Mouse (Mus musculus): Measurements from ENCODE around the gene Sema4a. TPM values are rescaled to one million over a fixed set of nuclear protein-coding genes. Genes with fewer than 3 reads are reported as not detected.

Gene Sema4a
- polyA plus RNA-seq, 1 experiment from 2014 or later = 6.3 TPM

- Histone ChIP-seq H3K4me2 (ENCODE audit: low read depth, low read length) (no peak overlapping the region), H3K4me3 (ENCODE audit: low read length) (no peak overlapping the region), H3K4me1 (replicated peaks; ENCODE audit: control insufficient read depth, insufficient read depth, low read length) (no peaks in the 10 kb centered on the region), H3K9ac (ENCODE audit: low read length) (no peak overlapping the region), H3K27ac (ENCODE audit: low read length) (no peak overlapping the region), H3K36me3 (ENCODE audit: control insufficient read depth, insufficient read depth, low read length) (no peaks in the 10 kb centered on the region; the same call in 1 of the 2 replicates), H3K27me3 (ENCODE audit: control insufficient read depth, insufficient read depth, low read depth, low read length) (peaks cover 9% of the 10 kb centered on the region; the same call in 1 of the 2 replicates), H3K9me3 (ENCODE audit: control insufficient read depth, low read length) (no peaks in the 10 kb centered on the region)
- no peak for ATAC-seq (ENCODE audit: low read depth)
- WGBS = 70% methylated on average over 4 of the region's 4 CpGs
Observed at GRCm38 (mm10) chr3:88479828-88480227, 18.8 kb upstream of the Sema4a start.

- Histone ChIP-seq H3K9ac (ENCODE audit: low read length) (no peak overlapping the region), H3K27me3 (ENCODE audit: control insufficient read depth, insufficient read depth, low read depth, low read length) (peaks cover 4% of the 10 kb centered on the region; the same call in 1 of the 2 replicates), H3K9me3 (ENCODE audit: control insufficient read depth, low read length) (no peaks in the 10 kb centered on the region), H3K27ac (ENCODE audit: low read length) (no peak overlapping the region), H3K36me3 (ENCODE audit: control insufficient read depth, insufficient read depth, low read length) (no peaks in the 10 kb centered on the region), H3K4me3 (ENCODE audit: low read length) (no peak overlapping the region), H3K4me2 (ENCODE audit: low read depth, low read length) (no peak overlapping the region), H3K4me1 (replicated peaks; ENCODE audit: control insufficient read depth, insufficient read depth, low read length) (no peaks in the 10 kb centered on the region)
- WGBS = 30% methylated on average over 3 of the region's 3 CpGs
- ATAC-seq (ENCODE audit: low read depth) = no peak
Observed at GRCm38 (mm10) chr3:88479163-88479562, 18.2 kb upstream of the Sema4a start.

- Histone ChIP-seq H3K36me3 (ENCODE audit: control insufficient read depth, insufficient read depth, low read length) (no peaks in the 10 kb centered on the region), H3K4me1 (replicated peaks; ENCODE audit: control insufficient read depth, insufficient read depth, low read length) (no peaks in the 10 kb centered on the region; the same call in 1 of the 2 replicates), H3K4me2 (ENCODE audit: low read depth, low read length) (no peak overlapping the region), H3K9me3 (ENCODE audit: control insufficient read depth, low read length) (no peaks in the 10 kb centered on the region), H3K9ac (ENCODE audit: low read length) (no peak overlapping the region), H3K27me3 (ENCODE audit: control insufficient read depth, insufficient read depth, low read depth, low read length) (no peaks in the 10 kb centered on the region), H3K27ac (ENCODE audit: low read length) (no peak overlapping the region), H3K4me3 (ENCODE audit: low read length) (no peak overlapping the region)
- ATAC-seq (ENCODE audit: low read depth) = peak; percentile 85
- WGBS = 1% methylated on average over 8 of the region's 8 CpGs
Observed at GRCm38 (mm10) chr3:88477735-88478134, 16.8 kb upstream of the Sema4a start.

GRCm38 (mm10) chr3:88476403-88476802 lies 15.4 kb upstream of the Sema4a start:
- Histone ChIP-seq H3K27ac (ENCODE audit: low read length) (no peak overlapping the region), H3K36me3 (ENCODE audit: control insufficient read depth, insufficient read depth, low read length) (no peaks in the 10 kb centered on the region), H3K4me1 (replicated peaks; ENCODE audit: control insufficient read depth, insufficient read depth, low read length) (no peaks in the 10 kb centered on the region; the same call in 1 of the 2 replicates), H3K9me3 (ENCODE audit: control insufficient read depth, low read length) (no peaks in the 10 kb centered on the region), H3K27me3 (ENCODE audit: control insufficient read depth, insufficient read depth, low read depth, low read length) (no peaks in the 10 kb centered on the region), H3K4me2 (ENCODE audit: low read depth, low read length) (no peak overlapping the region), H3K4me3 (ENCODE audit: low read length) (no peak overlapping the region), H3K9ac (ENCODE audit: low read length) (no peak overlapping the region)
- no peak for ATAC-seq (ENCODE audit: low read depth)
- 49% methylated on average over 6 of the region's 6 CpGs for WGBS

GRCm38 (mm10) chr3:88473571-88473970 lies 12.6 kb upstream of the Sema4a start:
- ATAC-seq (ENCODE audit: low read depth) = no peak
- Histone ChIP-seq H3K9me3 (ENCODE audit: control insufficient read depth, low read length) (peaks cover 3% of the 10 kb centered on the region; the same call in 1 of the 2 replicates), H3K4me3 (ENCODE audit: low read length) (no peak overlapping the region), H3K4me1 (replicated peaks; ENCODE audit: control insufficient read depth, insufficient read depth, low read length) (no peaks in the 10 kb centered on the region; the same call in 1 of the 2 replicates), H3K9ac (ENCODE audit: low read length) (no peak overlapping the region), H3K4me2 (ENCODE audit: low read depth, low read length) (no peak overlapping the region), H3K27me3 (ENCODE audit: control insufficient read depth, insufficient read depth, low read depth, low read length) (no peaks in the 10 kb centered on the region), H3K27ac (ENCODE audit: low read length) (no peak overlapping the region), H3K36me3 (ENCODE audit: control insufficient read depth, insufficient read depth, low read length) (no peaks in the 10 kb centered on the region)
- WGBS = 74% methylated on average over 1 of the region's 1 CpGs

GRCm38 (mm10) chr3:88473020-88473419 lies 12.0 kb upstream of the Sema4a start:
- no peak overlapping the region for H3K9ac ChIP-seq (ENCODE audit: low read length)
- H3K36me3 ChIP-seq (ENCODE audit: control insufficient read depth, insufficient read depth, low read length) = no peaks in the 10 kb centered on the region
- peaks cover 3% of the 10 kb centered on the region; the same call in 1 of the 2 replicates for H3K9me3 ChIP-seq (ENCODE audit: control insufficient read depth, low read length)
- H3K27me3 ChIP-seq (ENCODE audit: control insufficient read depth, insufficient read depth, low read depth, low read length) = no peaks in the 10 kb centered on the region
- H3K4me2 ChIP-seq (ENCODE audit: low read depth, low read length) = no peak overlapping the region
- no peak overlapping the region for H3K27ac ChIP-seq (ENCODE audit: low read length)
- WGBS = 35% methylated on average over 5 of the region's 5 CpGs
- no peaks in the 10 kb centered on the region; the same call in 1 of the 2 replicates for H3K4me1 ChIP-seq (replicated peaks; ENCODE audit: control insufficient read depth, insufficient read depth, low read length)
- no peak overlapping the region for H3K4me3 ChIP-seq (ENCODE audit: low read length)
- peak; percentile 59 for ATAC-seq (ENCODE audit: low read depth)

- ATAC-seq (ENCODE audit: low read depth) = peak; percentile 36; the same call in 1 of the 2 replicates
- no peak overlapping the region for H3K9ac ChIP-seq (ENCODE audit: low read length)
Observed at GRCm38 (mm10) chr3:88470943-88471479, 10.0 kb upstream of the Sema4a start.

GRCm38 (mm10) chr3:88469466-88469865 lies 8.5 kb upstream of the Sema4a start:
- Histone ChIP-seq H3K4me1 (replicated peaks; ENCODE audit: control insufficient read depth, insufficient read depth, low read length) (no peaks in the 10 kb centered on the region; the same call in 1 of the 2 replicates), H3K9me3 (ENCODE audit: control insufficient read depth, low read length) (peaks cover 3% of the 10 kb centered on the region; the same call in 1 of the 2 replicates), H3K9ac (ENCODE audit: low read length) (no peak overlapping the region), H3K36me3 (ENCODE audit: control insufficient read depth, insufficient read depth, low read length) (no peaks in the 10 kb centered on the region), H3K4me2 (ENCODE audit: low read depth, low read length) (no peak overlapping the region), H3K27ac (ENCODE audit: low read length) (no peak overlapping the region), H3K27me3 (ENCODE audit: control insufficient read depth, insufficient read depth, low read depth, low read length) (no peaks in the 10 kb centered on the region), H3K4me3 (ENCODE audit: low read length) (no peak overlapping the region)
- WGBS = 80% methylated on average over 2 of the region's 2 CpGs
- no peak for ATAC-seq (ENCODE audit: low read depth)

More at GRCm38 (mm10) chr3:88470943-88471479, 10.0 kb upstream of the Sema4a start:
- no peaks in the 10 kb centered on the region; the same call in 1 of the 2 replicates for H3K4me1 ChIP-seq (replicated peaks; ENCODE audit: control insufficient read depth, insufficient read depth, low read length)
- no peaks in the 10 kb centered on the region for H3K27me3 ChIP-seq (ENCODE audit: control insufficient read depth, insufficient read depth, low read depth, low read length)
- WGBS = 38% methylated on average over 10 of the region's 10 CpGs
- H3K4me3 ChIP-seq (ENCODE audit: low read length) = no peak overlapping the region
- peaks cover 3% of the 10 kb centered on the region; the same call in 1 of the 2 replicates for H3K9me3 ChIP-seq (ENCODE audit: control insufficient read depth, low read length)
- no peak overlapping the region for H3K4me2 ChIP-seq (ENCODE audit: low read depth, low read length)
- H3K27ac ChIP-seq (ENCODE audit: low read length) = no peak overlapping the region
- H3K36me3 ChIP-seq (ENCODE audit: control insufficient read depth, insufficient read depth, low read length) = no peaks in the 10 kb centered on the region

- Histone ChIP-seq H3K27me3 (ENCODE audit: control insufficient read depth, insufficient read depth, low read depth, low read length) (no peaks in the 10 kb centered on the region), H3K9ac (ENCODE audit: low read length) (no peak overlapping the region), H3K9me3 (ENCODE audit: control insufficient read depth, low read length) (peaks cover 3% of the 10 kb centered on the region; the same call in 1 of the 2 replicates), H3K4me3 (ENCODE audit: low read length) (no peak overlapping the region), H3K36me3 (ENCODE audit: control insufficient read depth, insufficient read depth, low read length) (no peaks in the 10 kb centered on the region), H3K4me1 (replicated peaks; ENCODE audit: control insufficient read depth, insufficient read depth, low read length) (no peaks in the 10 kb centered on the region), H3K4me2 (ENCODE audit: low read depth, low read length) (no peak overlapping the region), H3K27ac (ENCODE audit: low read length) (no peak overlapping the region)
- WGBS = 27% methylated on average over 16 of the region's 16 CpGs
- ATAC-seq (ENCODE audit: low read depth) = peak; percentile 86
Observed at GRCm38 (mm10) chr3:88467116-88467824, 6.3 kb upstream of the Sema4a start.

All from lung, embryonic 16.5 days (tissue).